Mouse (Mus musculus) forebrain, embryonic 15.5 days (tissue): ENCODE measurements at regions not wholly inside any gene's neighbourhood (a gene's known extent, or its start where the extent isn't known, plus 50 kb on each side); places are given as distances from the start of the nearest gene placed in this dataset.

ENCODE experiments used
- ATAC-seq: fragments of 200-750 bp; cut with Nextera tagmentation; replicated peaks from 2 replicates; pipeline ENCODE4 v1.8.0; 2017; ENCODE audit warnings: mild to moderate bottlenecking, moderate TSS enrichment, moderate library complexity
- H3K27ac ChIP-seq: fragments of 300-500 bp; sonication (generic); replicated peaks from 2 replicates; pipeline ENCODE4 v1.5.1; 2015; ENCODE audit warnings: mild to moderate bottlenecking, inconsistent platforms
- H3K27me3 ChIP-seq: fragments of 300-500 bp; sonication (generic); 2 replicates; pipeline ENCODE4 v1.6.1; 2015; ENCODE audit warnings: inconsistent platforms
- H3K36me3 ChIP-seq: fragments of 300-500 bp; sonication (generic); 2 replicates; pipeline ENCODE4 v1.6.1; 2015; ENCODE audit warnings: mild to moderate bottlenecking, inconsistent platforms
- H3K4me1 ChIP-seq: fragments of 300-500 bp; sonication (generic); 2 replicates; pipeline ENCODE4 v1.6.1; 2015; ENCODE audit warnings: inconsistent platforms
- H3K4me2 ChIP-seq: fragments of 300-500 bp; sonication (generic); replicated peaks from 2 replicates; pipeline ENCODE4 v1.6.1; 2015; ENCODE audit warnings: mild to moderate bottlenecking, inconsistent platforms
- H3K4me3 ChIP-seq: fragments of 300-500 bp; sonication (generic); 2 replicates; pipeline ENCODE4 v1.5.1; 2015; ENCODE audit warnings: mild to moderate bottlenecking, inconsistent platforms
- H3K9ac ChIP-seq: fragments of 300-500 bp; sonication (generic); replicated peaks from 2 replicates; pipeline ENCODE4 v1.6.1; 2015; ENCODE audit warnings: mild to moderate bottlenecking, inconsistent platforms
- H3K9me3 ChIP-seq: fragments of 300-500 bp; sonication (generic); 2 replicates; pipeline ENCODE4 v1.6.1; 2016; ENCODE audit warnings: inconsistent platforms
- WGBS: fragments of 180-500 bp; shearing (Covaris S2); methylation state at CpG from one replicate; pipeline ENCODE4 v1.1.7; 2015; ENCODE audit warnings: mixed read lengths; 5-methylcytosine and 5-hydroxymethylcytosine counted together

DNA sequence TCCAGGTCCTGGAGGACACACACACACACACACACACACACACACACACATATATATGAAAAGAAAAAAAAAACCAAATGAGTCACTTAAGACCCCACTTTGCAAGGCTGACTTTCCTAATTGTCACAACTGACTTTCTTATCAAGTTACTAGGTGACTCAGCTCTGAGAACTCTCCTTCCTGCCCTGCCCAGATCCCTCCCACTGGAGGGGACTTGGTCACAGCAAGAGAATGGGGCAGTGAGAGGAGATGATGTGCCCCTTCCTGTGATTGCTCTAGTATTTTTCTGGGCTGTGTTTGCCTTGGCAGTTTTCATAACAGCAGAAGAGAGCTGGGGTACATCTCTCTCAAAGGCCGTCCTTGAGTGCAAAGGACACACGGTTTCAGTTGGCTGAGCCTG, 284.5 kb downstream of the Ccdc91 start:
- no peak for ATAC-seq
- H3K9me3 ChIP-seq: no peaks in the 10 kb centered on the region
- H3K27ac ChIP-seq: no peak overlapping the region
- WGBS: 88% methylated on average over 2 of the region's 2 CpGs
- no peak overlapping the region for H3K9ac ChIP-seq
- H3K4me1 ChIP-seq: no peaks in the 10 kb centered on the region
- no peaks in the 10 kb centered on the region for H3K27me3 ChIP-seq
- no peaks in the 10 kb centered on the region for H3K36me3 ChIP-seq
- no peak overlapping the region for H3K4me3 ChIP-seq
- no peak overlapping the region for H3K4me2 ChIP-seq

DNA sequence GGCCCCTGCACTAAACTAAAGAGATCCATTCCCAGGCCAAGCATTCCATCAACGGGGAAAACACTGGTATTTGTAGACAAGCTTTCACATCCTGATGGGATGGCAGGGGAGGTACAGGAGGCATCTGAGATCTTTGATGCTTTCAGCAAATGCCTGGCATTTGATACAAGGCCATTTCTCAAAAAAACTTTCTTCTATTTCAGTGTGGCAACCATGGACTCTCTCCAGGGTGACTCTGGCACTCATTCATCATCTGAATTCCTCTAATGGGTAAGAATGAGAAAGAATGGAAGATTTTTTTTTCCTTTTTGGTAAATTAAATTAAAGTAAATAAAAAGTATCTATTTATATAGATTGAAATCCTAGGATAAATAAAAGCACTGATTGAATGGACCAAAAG, 281.8 kb upstream of the Far2 start:
- 82% methylated on average over 1 of the region's 1 CpGs for WGBS
- Histone ChIP-seq H3K27ac (no peak overlapping the region), H3K9ac (no peak overlapping the region), H3K27me3 (no peaks in the 10 kb centered on the region), H3K4me2 (no peak overlapping the region), H3K4me1 (no peaks in the 10 kb centered on the region), H3K36me3 (no peaks in the 10 kb centered on the region), H3K4me3 (no peak overlapping the region), H3K9me3 (no peaks in the 10 kb centered on the region)
- no peak for ATAC-seq

DNA sequence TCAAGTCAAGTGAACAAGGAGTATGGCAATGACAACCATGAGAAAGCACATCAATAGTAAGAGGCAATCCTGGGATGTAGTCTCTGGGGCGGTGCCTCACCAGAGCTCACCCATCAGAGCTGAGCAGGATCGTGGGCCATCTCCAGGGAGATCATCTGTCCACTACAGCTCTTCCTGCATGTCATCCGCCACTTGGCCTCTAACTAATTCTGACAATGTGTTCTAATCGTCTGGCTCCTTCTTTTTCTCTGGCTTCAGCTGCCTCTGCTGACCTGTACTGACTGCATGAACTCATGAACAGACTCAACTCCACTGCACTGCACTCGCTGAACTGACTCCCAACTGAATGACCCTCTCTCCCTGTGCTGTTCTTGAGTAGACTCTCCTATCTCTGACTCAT, 277.9 kb upstream of the Far2 start:
- Histone ChIP-seq H3K27ac (no peak overlapping the region), H3K4me1 (no peaks in the 10 kb centered on the region), H3K9ac (no peak overlapping the region), H3K4me3 (no peak overlapping the region), H3K27me3 (no peaks in the 10 kb centered on the region), H3K9me3 (no peaks in the 10 kb centered on the region), H3K36me3 (no peaks in the 10 kb centered on the region), H3K4me2 (no peak overlapping the region)
- no peak for ATAC-seq
- WGBS: 85% methylated on average over 5 of the region's 5 CpGs

DNA sequence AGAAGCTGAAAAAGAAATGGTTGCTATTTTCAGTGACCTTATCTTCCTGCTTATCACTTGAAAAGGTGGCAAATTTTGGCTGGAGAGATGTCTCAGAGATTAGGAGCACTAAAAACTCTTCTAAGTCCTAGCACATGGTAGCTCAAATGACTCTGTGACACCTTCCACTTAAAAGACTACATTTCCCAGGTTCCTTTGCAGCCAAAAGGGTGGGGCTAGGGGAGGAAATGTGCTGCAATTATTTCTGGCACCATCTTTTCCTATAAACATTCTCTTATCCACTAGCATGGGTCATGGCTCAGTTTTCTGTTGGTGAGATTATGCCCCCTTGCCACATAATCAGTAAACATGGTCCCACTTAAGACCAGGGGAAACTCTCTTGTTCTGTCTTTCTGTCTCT, 277.0 kb upstream of the Far2 start:
- H3K27me3 ChIP-seq: no peaks in the 10 kb centered on the region
- no peak overlapping the region for H3K9ac ChIP-seq
- no peaks in the 10 kb centered on the region for H3K9me3 ChIP-seq
- ATAC-seq: no peak
- no peak overlapping the region for H3K4me3 ChIP-seq
- H3K4me2 ChIP-seq: no peak overlapping the region
- H3K36me3 ChIP-seq: no peaks in the 10 kb centered on the region
- H3K4me1 ChIP-seq: no peaks in the 10 kb centered on the region
- H3K27ac ChIP-seq: no peak overlapping the region

DNA sequence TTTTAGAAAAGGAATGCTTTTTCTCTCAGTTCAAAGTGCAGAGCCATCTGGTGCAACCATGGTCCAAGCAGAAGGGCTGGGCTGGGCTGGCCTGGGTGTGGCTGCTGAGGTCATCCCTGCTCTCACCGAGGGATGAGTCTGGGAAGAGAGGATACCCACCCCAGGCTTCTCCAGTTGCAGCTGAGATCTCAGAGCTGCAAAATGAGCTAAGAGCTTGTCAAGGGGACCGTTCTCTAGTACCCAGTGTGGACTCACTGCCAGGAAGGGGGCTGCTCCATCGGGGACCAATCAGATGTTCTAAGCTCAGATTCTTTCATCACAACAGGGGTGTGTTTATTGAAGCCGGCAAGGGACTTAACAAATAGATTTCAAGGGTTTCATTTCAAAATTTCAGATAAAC, 275.6 kb upstream of the Far2 start:
- no peak overlapping the region for H3K9ac ChIP-seq
- no peaks in the 10 kb centered on the region for H3K36me3 ChIP-seq
- H3K4me3 ChIP-seq: no peak overlapping the region
- H3K4me1 ChIP-seq: no peaks in the 10 kb centered on the region
- no peak for ATAC-seq
- WGBS: 26% methylated on average over 4 of the region's 4 CpGs
- no peak overlapping the region for H3K4me2 ChIP-seq
- no peak overlapping the region for H3K27ac ChIP-seq
- no peaks in the 10 kb centered on the region for H3K27me3 ChIP-seq
- no peaks in the 10 kb centered on the region for H3K9me3 ChIP-seq

DNA sequence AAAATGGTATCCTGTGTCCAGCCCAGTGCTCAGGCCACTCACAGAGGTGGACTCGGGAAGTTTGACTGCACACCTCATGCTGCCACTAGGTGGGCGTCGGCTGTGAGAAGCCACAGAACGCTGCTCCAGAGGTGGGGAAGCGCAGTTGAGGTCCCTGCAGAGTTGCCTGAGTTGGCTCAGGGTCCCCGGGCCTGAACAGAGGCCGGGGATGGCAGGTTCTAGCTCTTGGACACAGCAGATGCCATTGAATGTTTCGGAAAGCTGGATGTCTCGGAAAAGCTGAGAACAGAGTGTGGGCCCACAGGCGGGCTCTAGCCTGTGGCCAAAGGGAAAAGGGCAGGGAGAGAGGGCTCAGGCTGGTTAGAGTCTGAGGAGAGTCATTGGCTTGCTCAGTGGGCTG, 273.2 kb upstream of the Far2 start:
- ATAC-seq: no peak
- no peaks in the 10 kb centered on the region for H3K36me3 ChIP-seq
- no peak overlapping the region for H3K27ac ChIP-seq
- no peak overlapping the region for H3K4me3 ChIP-seq
- no peaks in the 10 kb centered on the region for H3K9me3 ChIP-seq
- no peaks in the 10 kb centered on the region for H3K4me1 ChIP-seq
- H3K9ac ChIP-seq: no peak overlapping the region
- 83% methylated on average over 10 of the region's 10 CpGs for WGBS
- no peak overlapping the region for H3K4me2 ChIP-seq
- H3K27me3 ChIP-seq: no peaks in the 10 kb centered on the region

DNA sequence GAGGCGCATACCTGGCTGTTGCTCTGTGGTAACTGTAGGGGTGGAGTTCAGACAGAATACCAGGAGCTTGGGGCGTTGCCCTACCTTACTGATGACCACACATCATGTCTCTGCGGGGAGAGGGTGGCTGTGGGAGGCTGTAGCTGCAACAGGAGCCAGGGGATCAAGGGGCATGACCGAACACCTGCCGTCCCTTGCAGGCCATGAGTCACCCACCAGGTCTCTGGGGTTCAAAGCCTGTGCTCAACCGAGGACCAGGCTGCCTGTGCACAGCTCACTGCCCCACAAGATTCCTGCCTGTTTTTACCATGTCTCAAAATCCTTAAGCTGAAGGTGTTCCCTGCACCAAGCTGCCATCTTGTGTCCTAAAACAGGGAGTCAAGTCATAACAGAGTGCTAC, 272.4 kb upstream of the Far2 start:
- Histone ChIP-seq H3K9me3 (no peaks in the 10 kb centered on the region), H3K4me3 (no peak overlapping the region), H3K36me3 (no peaks in the 10 kb centered on the region), H3K27me3 (no peaks in the 10 kb centered on the region), H3K9ac (no peak overlapping the region), H3K4me1 (no peaks in the 10 kb centered on the region), H3K4me2 (no peak overlapping the region), H3K27ac (no peak overlapping the region)
- ATAC-seq: no peak
- 88% methylated on average over 6 of the region's 6 CpGs for WGBS

DNA sequence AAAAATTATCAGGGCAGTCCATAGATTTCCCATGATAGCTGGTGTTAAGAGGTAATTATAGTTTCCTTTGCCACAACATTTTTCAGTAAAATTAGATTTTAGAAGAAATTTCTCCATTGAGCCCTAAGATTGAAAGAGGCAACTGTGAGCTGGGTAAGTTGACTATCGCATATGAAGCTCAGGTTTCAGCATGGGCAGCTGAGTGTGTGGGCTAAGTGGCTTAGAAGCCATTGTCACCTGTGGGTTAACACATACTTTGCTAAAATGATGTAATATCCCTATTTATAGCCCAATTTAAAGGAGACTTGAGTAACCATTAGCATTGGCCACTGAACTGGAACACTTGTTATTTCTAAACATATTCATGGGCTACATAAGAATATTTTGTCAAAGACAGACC, 267.6 kb upstream of the Far2 start:
- Histone ChIP-seq H3K9me3 (no peaks in the 10 kb centered on the region), H3K4me2 (no peak overlapping the region), H3K4me1 (no peaks in the 10 kb centered on the region), H3K27me3 (no peaks in the 10 kb centered on the region), H3K27ac (no peak overlapping the region), H3K4me3 (no peak overlapping the region), H3K36me3 (no peaks in the 10 kb centered on the region), H3K9ac (no peak overlapping the region)
- WGBS: 95% methylated on average over 1 of the region's 1 CpGs
- no peak for ATAC-seq

DNA sequence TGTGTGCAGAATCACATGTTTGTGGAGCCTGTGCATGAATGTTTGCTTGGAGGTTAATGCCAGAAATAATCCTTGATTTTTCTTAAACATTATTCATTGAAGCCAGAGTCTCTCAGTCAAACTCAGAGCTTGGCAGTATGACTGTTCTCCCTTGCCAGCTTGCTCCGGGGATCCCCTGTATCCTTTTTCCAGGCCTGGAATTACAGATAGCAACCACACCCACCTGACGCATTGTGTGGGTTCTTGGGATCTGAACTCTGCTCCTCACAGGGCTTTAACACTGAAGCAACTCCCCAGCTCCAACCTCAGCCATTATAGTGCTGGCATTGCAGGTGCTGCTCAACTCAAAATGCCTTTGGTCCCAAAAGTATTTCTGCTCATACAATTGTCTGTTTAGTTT, 262.8 kb upstream of the Far2 start:
- no peak for ATAC-seq
- H3K36me3 ChIP-seq: no peaks in the 10 kb centered on the region
- no peak overlapping the region for H3K4me3 ChIP-seq
- H3K4me2 ChIP-seq: no peak overlapping the region
- H3K27me3 ChIP-seq: no peaks in the 10 kb centered on the region
- H3K9ac ChIP-seq: no peak overlapping the region
- H3K4me1 ChIP-seq: no peaks in the 10 kb centered on the region
- no peak overlapping the region for H3K27ac ChIP-seq
- 81% methylated on average over 2 of the region's 2 CpGs for WGBS
- no peaks in the 10 kb centered on the region for H3K9me3 ChIP-seq

DNA sequence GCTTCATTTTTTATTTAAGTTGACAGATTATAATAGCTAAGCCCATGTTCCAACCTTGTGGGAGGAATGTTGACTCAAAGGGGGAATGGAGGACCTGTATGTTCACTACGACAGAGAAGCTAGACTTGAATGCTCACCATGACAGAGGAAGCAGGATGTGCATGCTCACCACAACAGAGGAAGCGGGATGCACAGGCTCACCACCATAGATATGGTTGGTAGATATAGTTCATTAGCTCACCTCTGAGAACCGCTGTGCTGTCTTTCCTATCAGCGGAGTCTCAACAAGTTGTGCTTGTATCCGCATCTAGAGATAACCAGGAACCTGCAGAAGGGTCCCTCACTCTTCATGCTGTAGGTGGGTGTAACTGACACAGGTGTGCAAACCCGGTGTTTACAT, 262.2 kb upstream of the Far2 start:
- H3K27me3 ChIP-seq: no peaks in the 10 kb centered on the region
- WGBS: 94% methylated on average over 6 of the region's 6 CpGs
- no peak for ATAC-seq
- H3K4me2 ChIP-seq: no peak overlapping the region
- H3K4me1 ChIP-seq: no peaks in the 10 kb centered on the region
- H3K9ac ChIP-seq: no peak overlapping the region
- H3K9me3 ChIP-seq: no peaks in the 10 kb centered on the region
- H3K4me3 ChIP-seq: no peak overlapping the region
- no peaks in the 10 kb centered on the region for H3K36me3 ChIP-seq
- H3K27ac ChIP-seq: no peak overlapping the region

DNA sequence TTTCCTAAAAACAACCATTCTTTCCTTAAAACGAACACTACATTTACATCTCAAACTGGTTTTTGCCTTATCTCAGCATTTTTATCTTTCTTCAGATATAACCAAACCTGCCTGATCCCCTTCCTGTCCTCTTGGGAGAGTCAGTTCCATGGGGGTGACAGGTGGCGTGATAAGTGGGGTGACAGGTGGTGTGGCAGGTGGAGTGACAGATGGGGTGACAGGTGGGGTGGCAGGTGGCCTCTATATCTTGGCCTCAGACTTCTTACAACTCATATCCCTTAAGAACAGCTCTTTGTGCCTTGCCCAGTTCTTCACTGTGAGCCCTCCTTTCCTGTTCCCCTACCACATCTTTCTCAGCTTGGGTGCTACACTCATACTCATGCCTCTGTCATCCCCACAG, 259.0 kb upstream of the Far2 start:
- Histone ChIP-seq H3K9me3 (no peaks in the 10 kb centered on the region), H3K9ac (no peak overlapping the region), H3K27ac (no peak overlapping the region), H3K4me3 (no peak overlapping the region), H3K4me2 (no peak overlapping the region), H3K4me1 (no peaks in the 10 kb centered on the region), H3K36me3 (no peaks in the 10 kb centered on the region), H3K27me3 (no peaks in the 10 kb centered on the region)
- no peak for ATAC-seq
- WGBS: 82% methylated on average over 2 of the region's 2 CpGs

DNA sequence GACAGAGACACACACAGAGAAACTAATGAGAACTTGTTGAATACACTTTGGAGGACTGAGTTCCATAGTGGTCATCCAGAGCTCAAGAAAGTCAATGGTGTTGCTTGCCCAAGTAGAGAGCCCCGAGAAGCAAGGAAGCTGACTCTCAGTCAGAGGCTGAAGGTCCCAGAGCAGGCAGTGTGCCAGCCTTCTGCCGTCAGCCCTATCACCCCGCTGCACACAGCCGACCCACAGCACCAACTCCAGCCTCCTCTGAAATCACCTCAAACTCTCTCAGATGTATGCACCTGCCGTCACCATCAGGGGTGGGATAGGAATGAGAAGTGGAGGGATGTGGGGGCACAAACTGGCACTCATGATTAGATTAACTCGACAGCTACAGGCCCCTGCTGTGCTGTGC, 257.9 kb upstream of the Far2 start:
- no peak overlapping the region for H3K4me3 ChIP-seq
- no peak overlapping the region for H3K9ac ChIP-seq
- no peaks in the 10 kb centered on the region for H3K27me3 ChIP-seq
- no peak overlapping the region for H3K27ac ChIP-seq
- H3K4me1 ChIP-seq: no peaks in the 10 kb centered on the region
- H3K36me3 ChIP-seq: no peaks in the 10 kb centered on the region
- H3K9me3 ChIP-seq: no peaks in the 10 kb centered on the region
- WGBS: 66% methylated on average over 6 of the region's 6 CpGs
- H3K4me2 ChIP-seq: no peak overlapping the region
- ATAC-seq: no peak

DNA sequence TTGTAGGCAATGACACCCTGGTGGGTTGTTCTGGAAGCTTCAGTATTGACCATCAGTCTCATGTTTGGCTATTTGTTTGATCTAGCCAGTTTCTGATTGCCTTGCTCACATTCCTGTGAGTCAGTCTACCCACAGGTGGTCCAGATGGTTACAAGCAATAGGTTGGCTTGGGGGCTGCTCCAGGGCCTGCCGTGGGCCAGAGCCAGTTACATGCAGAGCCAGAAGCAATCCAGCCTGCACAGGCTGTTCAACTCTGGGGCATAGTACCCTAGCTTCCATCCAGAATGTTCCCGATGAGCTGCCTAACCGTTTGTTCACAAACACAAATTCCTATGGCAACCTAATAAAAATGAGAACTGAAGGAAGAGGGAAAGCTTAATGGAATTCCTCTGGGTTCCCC, 253.2 kb upstream of the Far2 start:
- Histone ChIP-seq H3K4me2 (no peak overlapping the region), H3K9me3 (no peaks in the 10 kb centered on the region), H3K36me3 (no peaks in the 10 kb centered on the region), H3K4me1 (no peaks in the 10 kb centered on the region), H3K27me3 (no peaks in the 10 kb centered on the region), H3K27ac (no peak overlapping the region), H3K9ac (no peak overlapping the region), H3K4me3 (no peak overlapping the region)
- ATAC-seq: no peak
- WGBS: 18% methylated on average over 3 of the region's 3 CpGs

DNA sequence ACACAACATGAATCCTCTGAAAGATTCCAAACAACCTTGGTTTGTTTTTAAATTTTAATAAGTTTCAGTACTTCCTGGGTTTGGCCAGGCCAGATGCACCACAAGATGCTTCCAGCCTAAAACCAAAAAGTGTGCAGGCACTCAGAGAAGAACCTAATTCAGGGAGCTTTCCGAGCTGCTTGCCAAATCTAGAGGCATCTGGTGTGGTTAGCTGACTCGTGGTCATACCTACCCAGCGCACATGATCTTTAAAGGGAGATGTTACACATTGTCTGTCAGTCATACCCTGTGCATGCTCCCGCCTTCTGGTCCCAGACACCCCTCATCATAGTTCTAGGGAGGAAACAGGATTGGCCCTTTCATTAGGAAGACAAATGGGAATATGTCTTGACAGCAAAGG, 252.7 kb upstream of the Far2 start:
- Histone ChIP-seq H3K27ac (no peak overlapping the region), H3K4me1 (no peaks in the 10 kb centered on the region), H3K9me3 (no peaks in the 10 kb centered on the region), H3K4me3 (no peak overlapping the region), H3K36me3 (no peaks in the 10 kb centered on the region), H3K9ac (no peak overlapping the region), H3K4me2 (no peak overlapping the region), H3K27me3 (no peaks in the 10 kb centered on the region)
- ATAC-seq: no peak
- WGBS: 68% methylated on average over 4 of the region's 4 CpGs
